Mouse (Mus musculus) intestine, embryonic 15.5 days (tissue): ENCODE measurements around the gene Mlxipl. TPM values are rescaled to one million over a fixed set of nuclear protein-coding genes. Genes with fewer than 3 reads are reported as not detected.
A peak's percentile ranks its signal among the peaks of the same experiment; 100 is the strongest.
"Not testable (repeated sequence)": the region's sequence is repeated elsewhere in the genome, so short reads cannot be mapped to it uniquely, and the experiment has no call there.

Source experiments
- ATAC-seq: fragments of 200-750 bp; cut with Nextera tagmentation; 2 replicates; pipeline ENCODE4 v1.8.0; 2017; ENCODE audit warnings: moderate TSS enrichment, moderate library complexity
- H3K27ac ChIP-seq: fragments of 300-500 bp; sonication (generic); 2 replicates; pipeline ENCODE4 v1.5.1; 2015; ENCODE audit warnings: mild to moderate bottlenecking, inconsistent platforms
- H3K27me3 ChIP-seq: fragments of 300-500 bp; sonication (generic); replicated peaks from 2 replicates; pipeline ENCODE4 v1.6.1; 2015; ENCODE audit warnings: inconsistent platforms
- H3K36me3 ChIP-seq: fragments of 300-500 bp; sonication (generic); 2 replicates; pipeline ENCODE4 v1.6.1; 2015; ENCODE audit warnings: inconsistent platforms
- H3K4me1 ChIP-seq: fragments of 300-500 bp; sonication (generic); replicated peaks from 2 replicates; pipeline ENCODE4 v1.6.1; 2015; ENCODE audit warnings: inconsistent platforms
- H3K4me2 ChIP-seq: fragments of 300-500 bp; sonication (generic); replicated peaks from 2 replicates; pipeline ENCODE4 v1.6.1; 2015; ENCODE audit warnings: mild to moderate bottlenecking, inconsistent platforms
- H3K4me3 ChIP-seq: fragments of 300-500 bp; sonication (generic); replicated peaks from 2 replicates; pipeline ENCODE4 v1.5.1; 2015; ENCODE audit warnings: inconsistent platforms
- H3K9ac ChIP-seq: fragments of 300-500 bp; sonication (generic); 2 replicates; pipeline ENCODE4 v1.6.1; 2015; ENCODE audit warnings: inconsistent platforms
- H3K9me3 ChIP-seq: fragments of 300-500 bp; sonication (generic); 2 replicates; pipeline ENCODE4 v1.6.1; 2016; ENCODE audit warnings: inconsistent platforms
- WGBS: fragments of 180-500 bp; shearing (Covaris S2); methylation state at CpG from one replicate; pipeline ENCODE4 v1.1.7; 2015; 5-methylcytosine and 5-hydroxymethylcytosine counted together
- polyA plus RNA-seq: library from polyadenylated mRNA; unstranded; fragments of >200 nt; fragmentation: Nextera tagmentation; extraction: Ambion mirVana; gene quantifications from 2 replicates; pipeline ENCODE4 v1.2.1, GENCODE M21; 2015

The Mlxipl gene
- polyA plus RNA-seq: 6.5 and 8.7 TPM in 2 replicates

GRCm38 (mm10) chr5:135089653-135090052 lies at the start of gene Mlxipl:
Gene Mlxipl (plus strand): TSS chr5:135089890.
- WGBS: 3% methylated on average over 37 of the region's 39 CpGs
- no peaks in the 10 kb centered on the region for H3K9me3 ChIP-seq
- H3K4me3 ChIP-seq: peak within 1 kb of the TSS; percentile 12; the same call in 1 of the 2 replicates
- H3K27me3 ChIP-seq: peaks cover 46% of the 10 kb centered on the region
- ATAC-seq: peak; percentile 92
- H3K4me2 ChIP-seq: peak within 1 kb of the TSS; percentile 52
- H3K27ac ChIP-seq: no peak within 1 kb of the TSS
- H3K36me3 ChIP-seq: no peaks in the 10 kb centered on the region
- H3K4me1 ChIP-seq: no peaks in the 10 kb centered on the region; the same call in 1 of the 2 replicates
- H3K9ac ChIP-seq: peak within 1 kb of the TSS; percentile 32

- Histone ChIP-seq H3K4me3 (no peak overlapping the region), H3K27ac (no peak overlapping the region), H3K9me3 (no peaks in the 10 kb centered on the region), H3K4me1 (0 out of 2 replicates have a peak, but pooled peaks cover 7% of the 10 kb centered on the region), H3K27me3 (no peaks in the 10 kb centered on the region), H3K4me2 (no peak overlapping the region), H3K36me3 (0 out of 2 replicates have a peak, but pooled peaks cover 9% of the 10 kb centered on the region), H3K9ac (no peak overlapping the region)
- 64% methylated on average over 6 of the region's 6 CpGs for WGBS
- ATAC-seq: no peak
Observed at GRCm38 (mm10) chr5:135040059-135040458, 49.6 kb upstream of the Mlxipl start.

- 39% methylated on average over 11 of the region's 11 CpGs for WGBS
- Histone ChIP-seq H3K36me3 (0 out of 2 replicates have a peak, but pooled peaks cover 9% of the 10 kb centered on the region), H3K9ac (no peak overlapping the region), H3K27ac (no peak overlapping the region), H3K27me3 (no peaks in the 10 kb centered on the region), H3K4me1 (0 out of 2 replicates have a peak, but pooled peaks cover 7% of the 10 kb centered on the region), H3K4me3 (no peak overlapping the region), H3K4me2 (no peak overlapping the region), H3K9me3 (no peaks in the 10 kb centered on the region)
- ATAC-seq: 0 out of 2 replicates have a peak, but pooled peaks have one; percentile 13
Observed at GRCm38 (mm10) chr5:135040777-135041176, 48.9 kb upstream of the Mlxipl start.

GRCm38 (mm10) chr5:135042105-135042788 lies 47.4 kb upstream of the Mlxipl start:
- WGBS: 46% methylated on average over 19 of the region's 21 CpGs
- Histone ChIP-seq H3K4me1 (0 out of 2 replicates have a peak, but pooled peaks cover 7% of the 10 kb centered on the region), H3K36me3 (0 out of 2 replicates have a peak, but pooled peaks cover 9% of the 10 kb centered on the region), H3K27me3 (no peaks in the 10 kb centered on the region), H3K9me3 (no peaks in the 10 kb centered on the region), H3K27ac (no peak overlapping the region), H3K9ac (no peak overlapping the region), H3K4me3 (no peak overlapping the region), H3K4me2 (peak overlapping the region; percentile 6; the same call in 1 of the 2 replicates)
- ATAC-seq: peak; percentile 36; the same call in 1 of the 2 replicates

GRCm38 (mm10) chr5:135044575-135044974 lies 45.1 kb upstream of the Mlxipl start:
- Histone ChIP-seq H3K36me3 (peaks cover 9% of the 10 kb centered on the region), H3K4me2 (no peak overlapping the region), H3K27ac (no peak overlapping the region), H3K4me1 (0 out of 2 replicates have a peak, but pooled peaks cover 7% of the 10 kb centered on the region), H3K9ac (no peak overlapping the region), H3K9me3 (no peaks in the 10 kb centered on the region), H3K4me3 (no peak overlapping the region), H3K27me3 (no peaks in the 10 kb centered on the region)
- no peak for ATAC-seq
- 89% methylated on average over 3 of the region's 3 CpGs for WGBS

- no peak overlapping the region for H3K9ac ChIP-seq
- no peak overlapping the region for H3K27ac ChIP-seq
- peaks cover 15% of the 10 kb centered on the region for H3K36me3 ChIP-seq
- no peak overlapping the region for H3K4me2 ChIP-seq
- H3K4me1 ChIP-seq: no peaks in the 10 kb centered on the region
- WGBS: 92% methylated on average over 5 of the region's 5 CpGs
- H3K27me3 ChIP-seq: no peaks in the 10 kb centered on the region
- no peak for ATAC-seq
- H3K9me3 ChIP-seq: no peaks in the 10 kb centered on the region
- no peak overlapping the region for H3K4me3 ChIP-seq
Observed at GRCm38 (mm10) chr5:135048539-135048938, 41.2 kb upstream of the Mlxipl start.

- H3K9ac ChIP-seq, H3K27me3 ChIP-seq, H3K4me2 ChIP-seq, H3K27ac ChIP-seq, ATAC-seq, H3K4me1 ChIP-seq, H3K9me3 ChIP-seq, H3K4me3 ChIP-seq: not testable (repeated sequence)
- WGBS: 88% methylated on average over 6 of the region's 6 CpGs
- peaks cover 20% of the 10 kb centered on the region for H3K36me3 ChIP-seq
Observed at GRCm38 (mm10) chr5:135049268-135049667, 40.4 kb upstream of the Mlxipl start.

- no peaks in the 10 kb centered on the region for H3K9me3 ChIP-seq
- no peak overlapping the region for H3K9ac ChIP-seq
- no peaks in the 10 kb centered on the region for H3K27me3 ChIP-seq
- H3K36me3 ChIP-seq: peaks cover 41% of the 10 kb centered on the region
- H3K27ac ChIP-seq: no peak overlapping the region
- WGBS: 90% methylated on average over 12 of the region's 12 CpGs
- no peak overlapping the region for H3K4me3 ChIP-seq
- ATAC-seq: no peak
- no peak overlapping the region for H3K4me2 ChIP-seq
- H3K4me1 ChIP-seq: no peaks in the 10 kb centered on the region
Observed at GRCm38 (mm10) chr5:135053356-135053755, 36.3 kb upstream of the Mlxipl start.

GRCm38 (mm10) chr5:135063629-135064381 lies 25.9 kb upstream of the Mlxipl start, which contains the start of gene Dnajc30:
Gene Dnajc30 (plus strand): TSS chr5:135064202.
- Histone ChIP-seq H3K4me2 (peak within 1 kb of the TSS; percentile 90), H3K4me1 (peaks cover 16% of the 10 kb centered on the region; the same call in 1 of the 2 replicates), H3K36me3 (peaks cover 17% of the 10 kb centered on the region), H3K9ac (peak within 1 kb of the TSS; percentile 89), H3K27ac (peak within 1 kb of the TSS; percentile 15), H3K9me3 (no peaks in the 10 kb centered on the region; the same call in 1 of the 2 replicates), H3K27me3 (no peaks in the 10 kb centered on the region), H3K4me3 (peak within 1 kb of the TSS; percentile 84)
- under 1% methylated on average over 52 of the region's 52 CpGs for WGBS
- ATAC-seq: peak; percentile 99

GRCm38 (mm10) chr5:135064382-135064766 lies 25.3 kb upstream of the Mlxipl start:
- WGBS: under 1% methylated on average over 40 of the region's 40 CpGs
- Histone ChIP-seq H3K4me3 (peak overlapping the region; percentile 84), H3K4me1 (peaks cover 16% of the 10 kb centered on the region; the same call in 1 of the 2 replicates), H3K36me3 (peaks cover 11% of the 10 kb centered on the region), H3K9ac (peak overlapping the region; percentile 89), H3K9me3 (no peaks in the 10 kb centered on the region; the same call in 1 of the 2 replicates), H3K4me2 (peak overlapping the region; percentile 90), H3K27me3 (no peaks in the 10 kb centered on the region), H3K27ac (peak overlapping the region; percentile 15)
- peak; percentile 68 for ATAC-seq

GRCm38 (mm10) chr5:135064909-135065446 lies 24.7 kb upstream of the Mlxipl start, which contains the start of gene Bud23:
Gene Bud23 (minus strand): TSS chr5:135064959.
- not testable (repeated sequence) for H3K36me3 ChIP-seq, H3K27me3 ChIP-seq, ATAC-seq, H3K9me3 ChIP-seq
- H3K4me3 ChIP-seq: peak within 1 kb of the TSS; percentile 84
- 71% methylated on average over 9 of the region's 9 CpGs for WGBS
- H3K9ac ChIP-seq: peak within 1 kb of the TSS; percentile 89
- H3K4me2 ChIP-seq: peak within 1 kb of the TSS; percentile 90
- peak within 1 kb of the TSS; percentile 15 for H3K27ac ChIP-seq
- peaks cover 16% of the 10 kb centered on the region; the same call in 1 of the 2 replicates for H3K4me1 ChIP-seq

GRCm38 (mm10) chr5:135066008-135066407 lies 23.7 kb upstream of the Mlxipl start:
- WGBS: 93% methylated on average over 3 of the region's 3 CpGs
- H3K36me3 ChIP-seq: no peaks in the 10 kb centered on the region; the same call in 1 of the 2 replicates

More at GRCm38 (mm10) chr5:135066008-135066407, 23.7 kb upstream of the Mlxipl start:
- H3K4me2 ChIP-seq: no peak overlapping the region; the same call in 1 of the 2 replicates
- H3K9ac ChIP-seq: no peak overlapping the region
- H3K4me1 ChIP-seq: peaks cover 16% of the 10 kb centered on the region; the same call in 1 of the 2 replicates
- no peaks in the 10 kb centered on the region for H3K27me3 ChIP-seq
- ATAC-seq: no peak
- H3K9me3 ChIP-seq: no peaks in the 10 kb centered on the region; the same call in 1 of the 2 replicates
- H3K4me3 ChIP-seq: no peak overlapping the region
- no peak overlapping the region for H3K27ac ChIP-seq
